Mouse (Mus musculus) kidney, postnatal 0 days (tissue): ENCODE measurements at regions not wholly inside any gene's neighbourhood (a gene's known extent, or its start where the extent isn't known, plus 50 kb on each side); places are given as distances from the start of the nearest gene placed in this dataset.

Experiments
- ATAC-seq: fragments of 200-750 bp; cut with Nextera tagmentation; replicated peaks from 2 replicates; pipeline ENCODE4 v1.8.0; 2017; ENCODE audit warnings: low read depth, moderate number of reproducible peaks, moderate TSS enrichment, moderate library complexity; ENCODE audit not compliant: low FRiP score
- DNase-seq: peaks from one replicate; pipeline ENCODE4 v3.0.0-alpha.2; 2016; ENCODE audit warnings: low spot score
- H3K27ac ChIP-seq: fragments of 300-500 bp; sonication (generic); 2 replicates; pipeline ENCODE4 v1.5.1; 2014; ENCODE audit warnings: mild to moderate bottlenecking
- H3K27me3 ChIP-seq: fragments of 300-500 bp; sonication (generic); 2 replicates; pipeline ENCODE4 v1.6.1; 2014; ENCODE audit warnings: low read length, mixed read lengths; ENCODE audit not compliant: insufficient read depth
- H3K36me3 ChIP-seq: fragments of 300-500 bp; sonication (generic); 2 replicates; pipeline ENCODE4 v1.6.1; 2014; ENCODE audit warnings: low read length, mixed read lengths; ENCODE audit not compliant: insufficient read depth
- H3K4me1 ChIP-seq: fragments of 300-500 bp; sonication (generic); replicated peaks from 2 replicates; pipeline ENCODE4 v1.6.1; 2014; ENCODE audit warnings: antibody characterized with exemption, low read length, mixed read lengths; ENCODE audit not compliant: insufficient read depth
- H3K4me2 ChIP-seq: fragments of 300-500 bp; sonication (generic); 2 replicates; pipeline ENCODE4 v1.6.1; 2014; ENCODE audit warnings: mild to moderate bottlenecking, low read length, moderate library complexity, mixed read lengths
- H3K4me3 ChIP-seq: fragments of 300-500 bp; sonication (generic); replicated peaks from 2 replicates; pipeline ENCODE4 v1.5.1; 2014; ENCODE audit warnings: low read depth, low read length
- H3K9ac ChIP-seq: fragments of 300-500 bp; sonication (generic); 2 replicates; pipeline ENCODE4 v1.6.1; 2014; ENCODE audit warnings: low read depth, low read length
- H3K9me3 ChIP-seq: fragments of 300-500 bp; sonication (generic); replicated peaks from 2 replicates; pipeline ENCODE4 v1.6.1; 2016; ENCODE audit warnings: low read length, inconsistent platforms, mixed read lengths
- CTCF ChIP-seq: IDR thresholded peaks from 2 replicates; pipeline ENCODE4 v1.5.1; 2016; ENCODE audit warnings: antibody characterized with exemption, low read depth, mild to moderate bottlenecking, moderate library complexity
- WGBS: fragments of 180-500 bp; shearing (Covaris S2); extraction: QIAGEN DNeasy Blood & Tissue Kit; methylation state at CpG from one replicate; pipeline ENCODE4 v1.1.7; 2014; 5-methylcytosine and 5-hydroxymethylcytosine counted together

- H3K4me1 ChIP-seq: no peaks in the 10 kb centered on the region
- H3K4me3 ChIP-seq: no peak overlapping the region
- ATAC-seq: no peak
- no peak overlapping the region for H3K27ac ChIP-seq
- H3K27me3 ChIP-seq: no peaks in the 10 kb centered on the region
- no peak overlapping the region for H3K9ac ChIP-seq
- H3K4me2 ChIP-seq: no peak overlapping the region
- no peak for DNase-seq
- no peaks in the 10 kb centered on the region for H3K9me3 ChIP-seq
- TF ChIP-seq CTCF: no peak
- H3K36me3 ChIP-seq: no peaks in the 10 kb centered on the region
These were observed 70.5 kb upstream of the Thrb start for GRCm38 (mm10) chr14:17589595-17589994.

- 72% methylated on average over 5 of the region's 5 CpGs for WGBS
- Histone ChIP-seq H3K4me3 (no peak overlapping the region), H3K9ac (no peak overlapping the region), H3K27ac (no peak overlapping the region), H3K27me3 (no peaks in the 10 kb centered on the region), H3K9me3 (no peaks in the 10 kb centered on the region), H3K36me3 (no peaks in the 10 kb centered on the region), H3K4me2 (no peak overlapping the region), H3K4me1 (no peaks in the 10 kb centered on the region)
- TF ChIP-seq CTCF: no peak
- ATAC-seq: no peak
- DNase-seq: no peak
These were observed 60.5 kb upstream of the Thrb start for GRCm38 (mm10) chr14:17599553-17599952.

GRCm38 (mm10) chr14:17602357-17602756, 57.7 kb upstream of the Thrb start:
- DNase-seq (no peak), ATAC-seq (no peak)
- no peak overlapping the region for H3K27ac ChIP-seq
- H3K4me3 ChIP-seq: no peak overlapping the region
- no peak overlapping the region for H3K4me2 ChIP-seq
- WGBS: 60% methylated on average over 1 of the region's 1 CpGs
- no peaks in the 10 kb centered on the region for H3K9me3 ChIP-seq
- TF ChIP-seq CTCF: no peak
- H3K4me1 ChIP-seq: no peaks in the 10 kb centered on the region
- H3K9ac ChIP-seq: no peak overlapping the region
- no peaks in the 10 kb centered on the region for H3K27me3 ChIP-seq
- H3K36me3 ChIP-seq: no peaks in the 10 kb centered on the region

GRCm38 (mm10) chr14:17606018-17606417, 54.0 kb upstream of the Thrb start:
- Histone ChIP-seq H3K9ac (no peak overlapping the region), H3K4me2 (no peak overlapping the region), H3K27me3 (no peaks in the 10 kb centered on the region), H3K36me3 (no peaks in the 10 kb centered on the region), H3K4me1 (no peaks in the 10 kb centered on the region), H3K9me3 (no peaks in the 10 kb centered on the region), H3K4me3 (no peak overlapping the region), H3K27ac (no peak overlapping the region)
- ATAC-seq (no peak), DNase-seq (no peak)
- no peak for TF ChIP-seq CTCF
- 71% methylated on average over 3 of the region's 3 CpGs for WGBS

GRCm38 (mm10) chr14:17607186-17607585, 52.9 kb upstream of the Thrb start:
- no peak overlapping the region for H3K9ac ChIP-seq
- no peak overlapping the region for H3K27ac ChIP-seq
- TF ChIP-seq CTCF: no peak
- H3K27me3 ChIP-seq: no peaks in the 10 kb centered on the region
- no peaks in the 10 kb centered on the region for H3K9me3 ChIP-seq
- ATAC-seq (no peak), DNase-seq (no peak)
- WGBS: 79% methylated on average over 2 of the region's 2 CpGs
- H3K36me3 ChIP-seq: no peaks in the 10 kb centered on the region
- H3K4me3 ChIP-seq: no peak overlapping the region
- no peaks in the 10 kb centered on the region for H3K4me1 ChIP-seq
- no peak overlapping the region for H3K4me2 ChIP-seq
